Mouse (Mus musculus) T-cell, adult 2 months (primary cell): ENCODE data around the gene Gm8220.
"Not testable (repeated sequence)": the region's sequence is repeated elsewhere in the genome, so short reads cannot be mapped to it uniquely, and the experiment has no call there.

ENCODE experiments used
- DNase-seq: peaks from one replicate; pipeline ENCODE4 v3.0.0; 2022; ENCODE audit warnings: low spot score

Gene Gm8220

GRCm38 (mm10) chr14:44285280-44285679 lies at the start of gene Gm8220:
Gm8220 (plus strand) TSS chr14:44285580.
- not testable (repeated sequence) for DNase-seq

GRCm38 (mm10) chr14:44248039-44248438 lies 37.3 kb upstream of the Gm8220 start:
- DNase-seq: no peak

- not testable (repeated sequence) for DNase-seq
Observed at GRCm38 (mm10) chr14:44312049-44312448, 26.7 kb downstream of the Gm8220 start.

GRCm38 (mm10) chr14:44338484-44338883 lies 53.1 kb downstream of the Gm8220 start, which contains the start of gene Gm5930:
Gm5930 (minus strand) TSS chr14:44338584.
- DNase-seq: not testable (repeated sequence)
